ENCODE assay signal across 28 mouse cellular contexts in the genomic region with DNA sequence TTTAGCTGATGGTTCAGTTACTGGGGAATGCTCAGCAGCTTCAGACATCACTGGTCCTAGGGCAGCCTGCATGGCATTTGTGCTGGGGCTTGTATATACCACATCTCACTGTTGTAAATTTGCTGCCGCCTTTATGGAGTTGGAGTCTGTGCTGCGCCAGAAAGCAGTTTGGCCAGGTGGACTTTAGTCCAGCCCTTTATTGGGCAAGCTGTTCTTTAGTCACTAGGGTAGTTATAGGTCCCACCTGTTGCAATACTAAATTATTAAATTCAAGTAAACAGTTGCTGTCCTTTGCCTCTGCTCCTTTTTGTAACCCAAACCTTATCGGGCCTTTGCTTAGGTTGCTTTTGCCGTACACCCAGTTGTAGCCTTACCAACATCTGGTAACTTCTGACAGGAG.
"Had no signal": no experiment of that assay in that cellular context is flagged by ENCODE, and none has a peak within 500 bp of the region (broad histone marks: within the 10 kb centered on the region; RNA-seq: fewer than 3 reads in every experiment).

No protein-coding gene starts in this region.

- H3K27ac ChIP-seq: embryonic facial prominence, embryonic 10.5 days; embryonic facial prominence, embryonic 12.5 days; embryonic facial prominence, embryonic 13.5 days; embryonic facial prominence, embryonic 15.5 days; forebrain, embryonic 10.5 days; forebrain, embryonic 12.5 days; forebrain, embryonic 13.5 days; forebrain, embryonic 15.5 days; gastrocnemius, adult 2 months had no signal

- H3K4me1 ChIP-seq: embryonic facial prominence, embryonic 10.5 days; embryonic facial prominence, embryonic 12.5 days; embryonic facial prominence, embryonic 13.5 days; embryonic facial prominence, embryonic 15.5 days; forebrain, embryonic 10.5 days; forebrain, embryonic 12.5 days; forebrain, embryonic 13.5 days; forebrain, embryonic 15.5 days had no signal

- ATAC-seq: forebrain, embryonic 13.5 days; forebrain, embryonic 14.5 days; forebrain, embryonic 15.5 days; forebrain, embryonic 16.5 days; forebrain, postnatal 0 days had no signal

- H3K4me2 ChIP-seq: embryonic facial prominence, embryonic 12.5 days; embryonic facial prominence, embryonic 13.5 days; embryonic facial prominence, embryonic 15.5 days; forebrain, embryonic 12.5 days; forebrain, embryonic 13.5 days; forebrain, embryonic 15.5 days had no signal

- H3K9me3 ChIP-seq: embryonic facial prominence, embryonic 10.5 days; embryonic facial prominence, embryonic 12.5 days; embryonic facial prominence, embryonic 13.5 days; embryonic facial prominence, embryonic 15.5 days; forebrain, embryonic 10.5 days; forebrain, embryonic 12.5 days; forebrain, embryonic 13.5 days; forebrain, embryonic 15.5 days had no signal

- H3K9ac ChIP-seq: embryonic facial prominence, embryonic 12.5 days; embryonic facial prominence, embryonic 13.5 days; embryonic facial prominence, embryonic 15.5 days; forebrain, embryonic 12.5 days; forebrain, embryonic 13.5 days; forebrain, embryonic 15.5 days; forebrain, postnatal 0 days had no signal

- H3K27me3 ChIP-seq: embryonic facial prominence, embryonic 12.5 days; embryonic facial prominence, embryonic 13.5 days; embryonic facial prominence, embryonic 15.5 days; forebrain, embryonic 12.5 days; forebrain, embryonic 13.5 days; forebrain, embryonic 15.5 days had no signal

- H3K4me3 ChIP-seq: embryonic facial prominence, embryonic 10.5 days; embryonic facial prominence, embryonic 12.5 days; embryonic facial prominence, embryonic 13.5 days; embryonic facial prominence, embryonic 15.5 days; erythroblast, embryonic 14.5 days; forebrain, embryonic 10.5 days; forebrain, embryonic 12.5 days; forebrain, embryonic 13.5 days; forebrain, embryonic 15.5 days; gastrocnemius, adult 2 months had no signal

- DNase-seq: cerebellum, adult 18-20 months; cerebellum, adult 2 months; cerebellum, adult 8-10 months; cerebellum, adult 9-10 months; cerebellum, adult 9-11 months; cerebellum, postnatal 10 days; cerebellum, postnatal 14 days; cerebellum, postnatal 25 days; cerebellum, postnatal 36 days; embryo, embryonic 11 days; forebrain, postnatal 0 days; gastrocnemius, adult 2 months; gastrocnemius, postnatal 10 days; gastrocnemius, postnatal 14 days; gastrocnemius, postnatal 25 days; gastrocnemius, postnatal 36 days; heart, adult 11 months had no signal
